Mouse (Mus musculus) adipocyte (in vitro differentiated cells): ENCODE results near the gene Pf4.
"Not testable (repeated sequence)": the region's sequence is repeated elsewhere in the genome, so short reads cannot be mapped to it uniquely, and the experiment has no call there.

Experiments used
- DNase-seq: peaks from one replicate; pipeline ENCODE4 v3.0.0-alpha.2; 2016; ENCODE audit warnings: low spot score

Gene Pf4

GRCm38 (mm10) chr5:90788114-90788513 is 15.9 kb downstream of the Pf4 start:
- no peak for DNase-seq

- peak; percentile 37 for DNase-seq
Observed at GRCm38 (mm10) chr5:90789306-90790073, 17.3 kb downstream of the Pf4 start.

- peak; percentile 45 for DNase-seq
Observed at GRCm38 (mm10) chr5:90790074-90790502, 17.9 kb downstream of the Pf4 start.

- no peak for DNase-seq
Observed at GRCm38 (mm10) chr5:90794195-90794625, 22.0 kb downstream of the Pf4 start, which contains the start of gene Cxcl15. TSS of gene Cxcl15 (plus strand) at chr5:90794534.

GRCm38 (mm10) chr5:90795392-90795791 is 23.2 kb downstream of the Pf4 start:
- not testable (repeated sequence) for DNase-seq

GRCm38 (mm10) chr5:90804574-90804973 is 32.3 kb downstream of the Pf4 start:
- peak; percentile 33 for DNase-seq

- peak; percentile 40 for DNase-seq
Observed at GRCm38 (mm10) chr5:90806050-90806449, 33.8 kb downstream of the Pf4 start.

- peak; percentile 47 for DNase-seq
Observed at GRCm38 (mm10) chr5:90807176-90807950, 35.1 kb downstream of the Pf4 start.

GRCm38 (mm10) chr5:90819756-90820155 is 47.5 kb downstream of the Pf4 start:
- DNase-seq = peak; percentile 78
